Mouse (Mus musculus) A20 (cell line): Measurements from ENCODE around the gene Rbpjl.

ENCODE experiments used
- DNase-seq: peaks from one replicate; pipeline ENCODE4 v3.0.0-alpha.2; 2011; ENCODE audit warnings: low read depth, low spot score

Rbpjl gene

DNA sequence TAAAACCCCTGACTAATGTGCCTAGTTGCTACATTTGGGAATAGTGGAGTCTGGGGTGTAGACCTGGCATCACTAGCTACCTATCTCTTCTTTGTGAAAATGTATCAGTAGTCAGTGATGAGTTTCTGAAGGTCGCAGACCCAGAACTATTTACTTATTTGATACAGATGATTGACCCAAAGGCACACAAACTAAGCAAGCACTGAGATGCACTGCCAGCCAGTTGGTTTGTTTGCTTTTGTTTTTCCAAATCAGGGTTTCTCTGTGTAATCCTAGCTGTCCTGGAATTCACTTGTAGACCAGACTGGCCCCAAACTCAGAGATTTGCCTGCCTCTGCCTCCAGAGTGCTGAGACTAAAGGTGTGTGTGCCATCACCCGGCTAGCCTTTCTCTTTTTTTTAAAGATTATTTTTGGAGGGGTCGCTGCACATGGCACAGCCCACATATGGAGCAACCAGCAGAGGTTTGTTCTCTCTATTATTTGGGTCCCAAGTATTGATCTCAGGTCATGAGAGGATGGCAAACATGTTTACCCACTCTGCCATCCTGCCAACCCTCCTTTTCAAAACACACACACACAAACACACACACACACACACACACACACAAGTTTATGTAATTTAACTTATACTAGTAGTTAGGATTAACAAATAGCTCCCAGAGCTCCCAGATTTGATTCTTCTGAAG is 42.6 kb downstream of the Rbpjl start:
- DNase-seq, result no peak

DNA sequence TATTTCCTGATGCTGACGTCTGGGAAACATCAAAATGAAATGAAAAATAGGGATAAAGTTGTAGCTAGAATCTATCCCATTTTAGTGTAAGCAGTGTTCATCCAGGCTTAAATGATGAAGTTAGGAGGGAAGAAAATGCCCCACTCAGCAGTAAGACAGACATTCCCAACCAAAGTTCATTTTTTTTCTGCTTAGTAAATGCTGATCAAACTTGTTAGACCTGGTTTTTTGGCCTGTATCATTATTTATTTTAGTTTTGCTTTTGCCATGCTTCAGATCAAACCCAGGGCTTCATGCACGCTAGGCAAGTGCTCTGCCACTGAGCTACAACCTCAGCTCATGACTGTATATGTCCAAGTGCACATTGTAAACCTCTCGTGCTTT is 43.1 kb downstream of the Rbpjl start:
- no peak for DNase-seq

DNA sequence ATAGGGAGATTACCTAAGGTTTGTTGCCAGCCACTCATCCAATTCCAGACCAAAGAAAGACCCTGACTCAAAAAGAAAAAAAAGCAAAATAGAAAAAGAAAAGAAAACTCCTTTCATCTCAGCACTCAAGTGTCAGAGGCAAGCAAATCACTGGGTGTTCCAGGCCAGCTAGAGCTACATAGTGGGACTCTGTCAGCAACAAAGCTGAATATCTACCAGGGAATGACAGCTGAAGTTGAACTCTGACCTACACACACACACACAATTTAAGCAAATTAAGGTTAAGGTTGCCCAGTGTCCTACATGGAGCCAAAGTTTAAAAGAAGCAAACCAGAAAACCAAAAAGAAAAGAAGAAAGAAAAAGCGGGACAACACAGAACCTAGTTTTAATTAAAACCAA is 45.2 kb downstream of the Rbpjl start:
- DNase-seq, result no peak

DNA sequence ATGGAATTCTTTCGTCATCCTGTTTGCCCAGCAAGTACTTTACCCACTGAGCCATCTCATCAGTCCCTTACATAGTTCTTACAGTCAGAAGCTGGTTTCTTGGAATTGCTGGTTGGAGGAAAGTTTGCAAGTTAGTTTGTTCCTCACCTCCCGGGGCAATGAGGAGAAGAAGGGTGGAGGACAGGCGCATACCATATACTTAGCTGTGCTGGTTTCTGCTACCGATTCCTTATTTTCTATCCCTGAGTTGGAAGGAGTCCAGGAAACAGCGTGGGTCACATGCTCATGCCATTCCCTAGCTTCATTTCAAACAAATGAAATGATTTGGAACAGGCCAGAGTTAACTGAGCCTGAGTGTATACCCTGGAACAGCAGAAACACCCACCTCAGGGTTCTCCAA is 46.0 kb downstream of the Rbpjl start:
- DNase-seq, result no peak

DNA sequence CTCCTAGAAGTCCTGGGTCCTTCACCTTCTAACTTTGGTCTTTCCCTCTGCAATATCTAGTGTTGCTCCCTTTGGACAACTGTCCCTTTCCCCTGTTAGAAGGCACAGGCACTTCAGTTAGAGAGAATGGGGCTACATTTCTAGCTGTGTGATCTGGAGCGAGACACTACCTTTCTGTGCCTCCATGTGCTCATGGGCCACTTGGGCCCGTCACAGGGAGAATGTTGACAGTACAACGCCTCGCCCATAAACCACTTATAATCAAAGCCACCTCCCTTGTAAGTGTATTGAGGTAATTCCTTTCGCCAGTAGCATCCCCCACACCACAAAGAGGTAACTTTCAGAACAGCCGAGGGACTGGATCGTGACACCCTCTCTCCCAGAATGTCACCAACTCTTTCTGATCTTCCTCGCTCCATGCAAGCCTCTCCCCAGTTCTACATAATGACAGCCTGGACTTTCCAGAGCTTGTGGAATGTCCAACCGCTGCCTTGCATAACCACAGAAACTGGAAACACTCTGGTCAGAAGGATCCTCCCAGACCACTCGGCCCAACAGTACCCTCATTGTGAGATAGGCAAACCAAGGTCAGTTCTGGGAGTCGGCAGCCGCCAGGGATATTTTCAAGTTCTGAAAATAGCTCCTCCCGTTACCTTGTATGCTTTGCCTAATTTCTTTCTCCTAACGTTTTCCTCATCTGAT is 46.6 kb downstream of the Rbpjl start:
- DNase-seq, result no peak

DNA sequence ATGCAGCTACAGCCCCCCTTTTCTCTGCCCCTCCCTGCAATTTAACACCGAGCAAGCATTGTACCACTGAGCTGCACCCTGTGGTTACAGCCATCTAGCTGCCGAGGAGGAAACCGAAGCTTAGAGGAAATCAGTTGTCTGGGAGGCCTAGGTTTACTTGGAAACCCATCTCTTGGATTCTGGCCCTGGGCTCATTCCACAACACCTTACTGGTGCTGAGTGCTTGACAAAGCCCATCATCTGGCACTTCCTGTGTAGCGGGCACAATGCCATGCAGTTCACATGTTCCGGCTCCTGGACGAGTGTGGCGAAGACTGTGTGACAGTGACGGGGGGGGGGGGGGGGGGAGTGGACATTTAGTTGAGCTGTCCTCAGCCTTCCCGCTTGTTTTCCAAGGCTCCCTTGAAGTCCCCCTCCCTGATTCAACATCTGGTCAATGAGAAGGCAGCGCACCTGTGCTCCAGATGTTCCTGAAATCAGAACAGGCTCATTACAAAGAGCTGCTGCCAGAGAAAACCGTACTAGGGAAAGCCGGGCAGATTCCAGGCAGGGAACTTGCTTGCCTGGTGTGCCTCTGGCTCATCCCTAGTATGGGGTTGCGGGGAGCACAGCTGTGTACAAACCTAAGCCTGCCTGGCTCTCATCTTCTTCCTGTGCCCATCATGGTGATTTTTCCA is 49.2 kb downstream of the Rbpjl start:
- DNase-seq, result no peak

DNA sequence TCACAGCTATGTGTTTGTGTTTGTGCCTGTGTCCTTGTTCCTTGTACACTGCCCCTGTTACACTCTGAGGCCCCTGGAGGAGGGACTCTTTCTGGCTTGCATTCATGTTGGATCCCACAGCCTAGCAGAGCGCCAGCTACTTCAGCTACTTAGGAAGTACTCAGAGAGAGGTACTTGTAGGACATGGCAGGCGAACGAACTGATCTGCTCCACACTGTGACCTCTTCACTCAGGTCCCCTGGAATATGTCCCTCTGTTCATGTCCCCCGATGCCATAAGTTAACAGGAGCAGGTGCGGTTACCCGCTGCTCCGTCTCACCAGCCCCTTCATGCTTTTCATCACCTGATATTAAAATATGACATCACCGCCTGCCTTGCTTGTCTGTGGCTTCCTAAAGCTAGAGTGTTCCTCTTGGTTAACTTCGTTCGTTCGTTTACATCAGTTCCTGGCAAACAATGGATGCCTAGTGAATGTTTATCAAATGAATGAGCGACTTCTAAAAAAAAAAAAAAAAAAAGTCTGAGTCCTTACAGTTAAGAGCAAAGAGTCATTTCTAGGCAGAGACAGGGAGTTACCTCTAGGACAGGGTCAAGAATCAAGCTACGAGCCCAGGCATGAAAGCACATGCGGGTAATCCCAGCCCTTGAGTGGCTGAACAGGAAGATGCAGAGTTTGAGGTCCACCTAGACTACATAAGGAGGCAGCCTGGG is 50.3 kb downstream of the Rbpjl start:
- DNase-seq, result no peak

DNA sequence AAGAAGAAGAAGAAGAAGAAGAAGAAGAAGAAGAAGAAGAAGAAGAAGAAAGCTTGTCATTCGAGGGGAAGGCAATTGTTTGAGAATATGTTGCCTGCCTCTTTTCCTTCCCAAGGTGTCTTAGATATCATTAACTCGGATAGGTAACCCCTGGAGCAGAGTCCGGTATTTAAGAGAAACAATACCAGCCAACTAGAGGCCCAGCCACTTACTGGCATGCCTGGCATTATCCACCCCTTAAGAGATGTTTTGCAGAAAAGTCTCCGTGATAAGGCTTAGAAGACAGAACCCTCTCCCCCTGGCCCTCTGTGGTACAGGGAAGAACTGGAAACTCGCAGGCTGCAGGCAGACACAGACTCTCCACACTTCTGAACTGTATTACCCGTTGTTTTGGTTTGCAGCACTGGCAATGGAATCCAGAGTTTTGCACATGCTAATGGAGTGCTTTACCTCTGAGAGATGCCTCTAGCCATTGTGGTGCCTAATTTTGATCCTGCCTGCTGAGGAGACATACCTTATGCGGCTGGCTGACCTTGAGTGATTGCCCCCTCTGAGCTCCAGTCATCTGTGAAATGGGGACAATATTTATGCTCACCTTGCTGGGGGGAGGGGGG is 51.1 kb downstream of the Rbpjl start:
- DNase-seq, result no peak

DNA sequence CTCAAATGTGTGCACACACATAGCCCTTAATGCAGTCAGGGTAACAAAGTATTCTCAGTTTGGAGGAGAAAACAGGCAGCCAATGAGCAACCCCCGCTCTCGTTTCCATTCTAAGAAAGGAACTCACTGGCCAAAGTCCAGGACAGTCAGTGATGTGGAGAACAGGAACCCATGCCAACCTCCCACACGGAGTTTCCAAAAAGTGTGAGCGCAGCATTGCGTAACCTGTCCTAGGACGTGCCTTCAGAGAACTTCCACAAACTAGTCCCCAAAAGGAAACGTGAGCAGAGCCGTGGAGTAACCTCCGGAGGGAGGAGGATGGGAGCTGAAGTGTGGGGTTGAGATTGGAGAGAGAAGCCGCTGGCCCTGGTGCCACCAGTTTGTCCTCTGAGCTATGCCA is 51.9 kb downstream of the Rbpjl start:
- no peak for DNase-seq

DNA sequence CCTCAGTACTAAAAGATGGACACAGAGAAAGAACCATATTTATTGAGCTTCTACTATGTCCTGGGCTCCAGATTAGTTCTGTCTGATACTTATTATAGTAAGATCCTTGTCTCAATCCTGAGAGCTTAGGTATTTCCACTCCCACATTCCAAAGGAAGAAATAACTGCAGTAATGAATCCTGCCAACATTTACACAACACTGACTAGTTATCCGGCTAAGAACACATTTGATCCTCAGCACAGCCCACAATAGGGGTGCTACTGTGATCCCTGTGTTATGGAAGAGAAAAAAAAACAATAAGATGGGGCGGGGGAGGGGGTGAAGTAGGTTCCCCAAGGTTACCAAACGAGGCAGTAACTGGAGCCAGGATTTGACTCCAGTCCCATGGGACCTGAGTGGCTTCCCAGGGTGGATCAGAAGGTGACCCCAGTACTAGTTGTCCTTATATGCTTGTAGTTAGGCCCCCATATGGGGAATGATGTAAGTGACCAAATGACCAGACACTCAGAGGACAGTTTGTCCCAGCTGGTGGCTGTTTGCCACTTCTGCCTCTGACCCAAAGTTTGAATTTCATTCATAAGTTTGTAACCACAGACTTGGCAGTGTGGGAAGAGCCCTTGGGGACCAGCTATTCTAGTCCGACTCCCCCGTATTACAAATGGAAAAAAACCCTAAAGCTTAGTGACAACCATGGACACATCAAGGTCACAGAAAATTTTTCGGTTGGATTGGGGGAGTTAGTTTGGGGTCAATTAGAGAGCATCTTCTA is 52.7 kb downstream of the Rbpjl start:
- DNase-seq, result no peak

DNA sequence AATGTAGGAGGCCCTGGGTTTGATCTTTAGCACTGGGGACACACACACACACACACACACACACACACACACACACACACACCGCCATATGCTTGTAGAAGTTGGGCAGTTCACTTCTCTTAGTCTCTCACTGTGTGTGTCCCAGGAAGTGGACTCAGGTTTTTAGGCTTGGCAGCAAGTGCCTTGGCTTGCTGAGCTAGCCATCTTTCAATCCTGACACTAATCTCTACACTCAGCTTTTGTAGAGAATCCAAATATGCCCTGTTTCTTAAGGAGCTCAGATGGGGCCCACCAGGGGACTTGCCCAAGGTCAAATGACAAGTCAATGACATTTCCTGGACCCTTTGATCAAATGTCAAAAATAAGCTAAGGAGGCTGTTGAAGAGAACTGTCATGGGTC is 53.5 kb downstream of the Rbpjl start:
- DNase-seq, result no peak

DNA sequence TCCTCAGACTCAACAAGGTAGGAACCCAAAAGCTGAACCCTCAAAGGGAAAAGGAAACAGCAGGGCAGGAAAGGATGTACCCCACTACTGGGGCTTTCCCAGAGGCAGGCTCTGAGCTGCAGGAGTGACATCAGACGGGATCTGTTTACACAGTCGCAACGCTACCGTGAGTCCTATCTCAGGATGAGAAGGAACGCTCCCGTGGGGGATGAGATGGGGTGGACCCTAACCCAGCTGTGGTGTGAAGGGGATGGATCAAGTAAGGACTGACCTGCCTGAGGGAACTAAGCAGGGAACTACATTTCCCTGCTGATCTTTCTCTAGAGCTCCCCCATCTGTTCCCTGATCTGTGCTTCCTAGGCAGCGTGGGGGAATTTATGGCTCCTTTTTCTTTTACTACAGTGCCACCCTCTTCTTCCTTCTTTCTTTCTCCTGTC is 53.9 kb downstream of the Rbpjl start, which contains the start of gene Sys1:
TSS of gene Sys1 (plus strand) at position 101 of the 437 bp plus-strand sequence.
- DNase-seq, result peak; percentile 27

DNA sequence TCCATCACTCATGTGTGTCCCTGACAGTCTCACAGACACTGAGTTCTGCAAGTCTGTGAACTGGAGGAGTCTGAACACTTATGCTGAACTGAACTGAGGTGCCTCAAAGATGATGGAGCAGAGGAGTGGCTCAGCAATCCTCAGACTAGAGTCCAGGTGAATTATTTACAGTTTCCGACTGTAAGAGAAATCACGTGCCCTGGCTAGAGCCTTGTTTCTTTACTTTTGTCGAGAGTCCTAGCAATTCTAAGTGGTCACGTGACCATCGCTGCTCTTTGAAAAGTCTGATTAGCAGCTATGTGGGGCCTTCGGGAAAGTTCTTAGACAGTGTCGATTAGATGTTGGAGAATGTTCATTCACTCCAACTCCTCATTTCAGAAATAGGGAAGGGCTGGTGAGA is 55.0 kb downstream of the Rbpjl start:
- peak; percentile 70 for DNase-seq

DNA sequence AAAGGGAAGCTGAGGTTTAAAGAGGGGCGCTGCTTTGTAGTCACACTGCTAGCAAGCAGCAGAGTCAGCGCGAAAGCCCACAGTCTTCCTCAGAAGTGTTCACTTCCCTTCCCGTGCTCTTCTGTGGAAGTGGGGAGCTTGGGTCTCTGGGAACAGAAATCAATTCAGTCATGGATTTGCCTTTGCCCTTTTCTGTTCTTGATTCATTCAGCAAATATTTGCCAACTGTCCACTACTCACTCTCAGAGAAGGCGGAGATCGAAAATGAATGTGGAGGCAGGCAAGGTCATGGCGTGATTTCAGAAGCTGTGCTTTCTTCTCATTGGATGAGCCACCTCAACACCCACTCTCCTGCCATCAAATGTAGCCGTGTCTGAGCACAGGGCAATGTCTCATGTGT is 55.6 kb downstream of the Rbpjl start:
- DNase-seq, result peak; percentile 83

DNA sequence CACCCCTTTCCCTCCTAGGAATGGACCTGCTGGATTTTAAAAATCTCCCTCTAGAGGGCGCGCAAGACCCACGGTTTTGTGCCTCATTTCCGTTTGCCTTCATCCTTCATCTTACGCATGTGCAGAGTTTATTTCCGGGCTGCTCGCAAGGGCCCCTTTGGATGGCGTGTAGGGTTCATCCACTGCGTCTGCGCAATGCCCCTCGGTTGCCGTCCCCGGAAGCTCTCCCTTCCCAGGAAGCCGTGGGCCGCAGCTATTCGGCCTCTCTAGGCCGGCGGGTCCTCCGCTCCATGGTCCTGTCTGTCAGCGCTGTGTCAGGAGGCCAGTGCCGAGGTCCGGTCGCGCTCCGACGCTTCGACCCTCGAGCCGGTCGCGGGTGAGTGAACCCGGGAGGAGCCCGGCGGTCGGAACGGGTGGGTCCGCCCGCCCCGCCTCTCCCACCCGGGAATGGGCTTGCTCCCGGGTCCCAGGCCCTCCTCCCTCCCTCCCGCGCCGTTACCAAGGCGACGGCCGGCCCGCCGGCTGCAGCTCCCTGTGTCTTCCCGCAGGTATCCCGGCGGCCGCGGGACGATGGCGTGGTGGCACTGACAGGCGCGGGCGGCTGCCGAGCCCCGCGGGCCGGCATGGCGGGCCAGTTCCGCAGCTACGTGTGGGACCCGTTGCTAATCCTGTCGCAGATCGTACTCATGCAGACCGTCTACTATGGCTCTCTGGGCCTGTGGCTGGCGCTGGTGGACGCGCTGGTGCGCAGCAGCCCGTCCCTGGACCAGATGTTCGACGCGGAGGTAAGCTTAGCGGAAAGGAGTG is 58.0 kb downstream of the Rbpjl start, which contains the start of gene Gm20458:
TSS of gene Gm20458 (plus strand) at position 223 of the 807 bp plus-strand sequence.
- peak; percentile 98 for DNase-seq
